Mouse (Mus musculus): ENCODE measurements around the gene Catspere2. TPM values are rescaled to one million over a fixed set of nuclear protein-coding genes. Genes with fewer than 3 reads are reported as not detected.
"Not testable (repeated sequence)": the region's sequence is repeated elsewhere in the genome, so short reads cannot be mapped to it uniquely, and the experiment has no call there.

Catspere2 gene
- total and polyA plus RNA-seq, 2 experiments from 2014 or later = 0.42 to 0.45 TPM

DNA sequence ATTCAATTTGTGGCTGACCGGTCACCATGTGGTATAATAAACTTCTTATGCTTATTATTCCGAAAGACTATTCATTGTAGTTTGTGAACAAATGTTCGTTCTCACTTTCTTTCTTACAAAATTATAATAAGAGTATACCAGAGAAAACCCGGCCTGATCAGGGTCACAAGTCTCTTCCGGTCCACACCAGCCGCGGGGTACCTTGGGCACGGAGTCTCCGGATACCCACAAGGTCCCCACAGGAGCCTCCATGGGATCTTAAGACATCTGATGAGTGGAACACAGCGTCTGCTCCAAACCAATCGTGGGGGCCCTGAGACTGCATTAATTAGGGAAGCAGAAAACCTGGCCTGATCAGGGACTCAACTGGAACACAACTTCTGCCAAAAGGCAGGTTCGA is 151.1 kb downstream of the Catspere2 start:
- TF ChIP-seq CTCF (IDR thresholded peaks at IDR 0.05; ENCODE audit: low read depth) = no peak
- no peak overlapping the region for H3K4me2 ChIP-seq (ENCODE audit: low read depth, low read length)
- no peaks in the 10 kb centered on the region for H3K36me3 ChIP-seq (ENCODE audit: insufficient read depth, low read length)
- ATAC-seq = no peak
- 95% methylated on average over 12 of the region's 12 CpGs for WGBS
- H3K27ac ChIP-seq = no peak overlapping the region
- H3K4me3 ChIP-seq (ENCODE audit: low read length) = no peak overlapping the region
- H3K9ac ChIP-seq (replicated peaks; ENCODE audit: low read length) = no peak overlapping the region
- no peaks in the 10 kb centered on the region for H3K4me1 ChIP-seq (ENCODE audit: insufficient read depth, low read length)
- no peaks in the 10 kb centered on the region for H3K27me3 ChIP-seq (ENCODE audit: insufficient read depth, low read length)
- no peak for DNase-seq (ENCODE audit: low spot score)
- no peaks in the 10 kb centered on the region for H3K9me3 ChIP-seq (ENCODE audit: low read length)

DNA sequence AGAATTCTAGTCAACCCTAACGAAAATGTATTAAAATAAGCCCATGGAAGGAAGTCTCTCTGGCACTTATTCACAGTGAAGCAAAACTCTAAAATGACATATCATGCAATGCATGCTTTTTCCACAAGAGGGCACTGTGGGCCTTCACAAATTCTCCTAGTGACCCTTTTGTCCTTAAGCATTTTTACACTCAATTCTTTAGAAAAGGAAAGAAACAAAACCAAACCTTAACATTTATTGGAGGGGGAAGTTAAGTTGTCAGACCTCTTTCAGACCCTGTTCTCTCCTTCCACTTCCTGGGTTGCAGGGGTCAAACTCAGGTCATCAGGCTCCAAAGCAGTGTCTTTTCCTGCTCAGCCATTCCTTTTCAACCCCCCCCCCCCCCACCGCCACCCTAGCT is 163.3 kb downstream of the Catspere2 start:
- not testable (repeated sequence) for H3K9me3 ChIP-seq (ENCODE audit: low read length); ATAC-seq; H3K36me3 ChIP-seq (ENCODE audit: insufficient read depth, low read length); H3K27me3 ChIP-seq (ENCODE audit: insufficient read depth, low read length); H3K4me2 ChIP-seq (ENCODE audit: low read depth, low read length); H3K27ac ChIP-seq; H3K9ac ChIP-seq (replicated peaks; ENCODE audit: low read length); H3K4me1 ChIP-seq (ENCODE audit: insufficient read depth, low read length); H3K4me3 ChIP-seq (ENCODE audit: low read length)
- peak; percentile 59 for TF ChIP-seq CTCF (IDR thresholded peaks at IDR 0.05; ENCODE audit: low read depth)
- WGBS = 0% methylated on average over 1 of the region's 2 CpGs
- DNase-seq (ENCODE audit: low spot score) = peak; percentile 3

DNA sequence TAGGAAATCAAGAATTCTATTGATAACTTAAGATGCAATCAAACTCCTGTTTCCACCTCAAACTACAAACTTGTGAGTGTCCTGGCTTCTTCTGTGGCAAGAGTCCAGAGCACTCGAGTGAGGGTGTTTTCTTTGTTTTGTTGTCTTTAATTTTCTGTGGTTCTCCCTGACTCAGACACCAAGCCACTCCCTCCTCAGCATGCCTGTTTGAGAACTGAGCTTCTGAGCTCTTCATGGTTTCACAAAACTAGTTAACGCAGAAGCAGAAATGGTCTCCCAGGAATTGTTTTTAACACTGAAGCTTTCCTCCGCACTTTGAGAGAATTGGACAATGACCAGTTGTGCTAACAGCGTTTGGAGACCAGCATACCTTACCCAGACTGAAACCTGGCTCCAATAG is 163.7 kb downstream of the Catspere2 start:
- DNase-seq (ENCODE audit: low spot score); ATAC-seq: not testable (repeated sequence)
- WGBS = 42% methylated on average over 3 of the region's 4 CpGs

DNA sequence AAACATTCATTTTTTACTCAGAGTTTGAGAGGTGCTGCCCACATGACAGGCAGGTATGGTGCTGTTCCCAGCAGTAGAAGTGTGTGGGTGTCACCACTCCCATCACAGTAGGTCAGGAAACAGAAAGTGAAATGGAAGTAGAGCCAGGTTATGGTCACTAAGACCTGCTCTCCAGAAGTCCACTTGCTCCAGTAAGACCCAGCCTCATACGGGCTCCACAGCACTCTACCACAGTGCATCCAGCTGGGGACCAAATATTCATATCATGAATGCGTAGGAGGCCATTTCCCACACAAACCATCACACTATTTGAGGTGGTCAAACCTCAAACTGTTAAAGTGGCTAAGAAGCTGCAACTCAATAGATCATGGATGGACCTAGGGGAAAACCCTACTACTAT is 199.0 kb downstream of the Catspere2 start:
- TF ChIP-seq CTCF (IDR thresholded peaks at IDR 0.05; ENCODE audit: low read depth) = no peak
- DNase-seq (ENCODE audit: low spot score) (no peak), ATAC-seq (no peak)
- Histone ChIP-seq H3K4me2 (ENCODE audit: low read depth, low read length) (no peak overlapping the region), H3K9me3 (ENCODE audit: low read length) (no peaks in the 10 kb centered on the region), H3K9ac (replicated peaks; ENCODE audit: low read length) (no peak overlapping the region), H3K4me1 (ENCODE audit: insufficient read depth, low read length) (no peaks in the 10 kb centered on the region), H3K27me3 (ENCODE audit: insufficient read depth, low read length) (no peaks in the 10 kb centered on the region), H3K4me3 (ENCODE audit: low read length) (no peak overlapping the region), H3K27ac (no peak overlapping the region), H3K36me3 (ENCODE audit: insufficient read depth, low read length) (no peaks in the 10 kb centered on the region)
- WGBS = 90% methylated on average over 2 of the region's 2 CpGs

More for the DNA sequence above, 163.7 kb downstream of the Catspere2 start:
- not testable (repeated sequence) for H3K27me3 ChIP-seq (ENCODE audit: insufficient read depth, low read length); H3K9ac ChIP-seq (replicated peaks; ENCODE audit: low read length); H3K9me3 ChIP-seq (ENCODE audit: low read length); H3K27ac ChIP-seq; H3K4me1 ChIP-seq (ENCODE audit: insufficient read depth, low read length); H3K4me2 ChIP-seq (ENCODE audit: low read depth, low read length); H3K4me3 ChIP-seq (ENCODE audit: low read length); H3K36me3 ChIP-seq (ENCODE audit: insufficient read depth, low read length)

DNA sequence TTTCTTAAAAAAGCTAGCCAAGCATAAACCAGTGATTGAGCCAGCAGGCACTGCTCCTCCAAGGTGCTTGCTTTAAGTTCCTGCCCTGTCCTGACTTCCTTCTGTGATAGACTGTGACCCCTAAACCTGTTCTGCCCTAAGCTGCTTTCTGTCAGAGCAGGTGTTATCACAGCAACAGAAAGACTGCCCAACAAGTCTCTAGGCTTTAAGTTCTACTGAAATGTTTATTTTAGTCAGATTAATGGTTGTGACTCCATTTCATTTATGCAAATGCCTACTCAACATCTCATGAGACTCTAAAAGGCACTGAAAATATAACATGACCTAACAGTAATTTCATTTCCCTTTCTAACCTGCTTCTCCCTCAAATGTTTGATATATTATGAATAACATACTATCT is 202.4 kb downstream of the Catspere2 start:
- ATAC-seq (no peak), DNase-seq (ENCODE audit: low spot score) (no peak)
- Histone ChIP-seq H3K27me3 (ENCODE audit: insufficient read depth, low read length) (no peaks in the 10 kb centered on the region), H3K9me3 (ENCODE audit: low read length) (no peaks in the 10 kb centered on the region), H3K4me1 (ENCODE audit: insufficient read depth, low read length) (peaks cover 6% of the 10 kb centered on the region; the same call in 1 of the 2 replicates), H3K4me3 (ENCODE audit: low read length) (no peak overlapping the region), H3K27ac (no peak overlapping the region), H3K4me2 (ENCODE audit: low read depth, low read length) (no peak overlapping the region), H3K36me3 (ENCODE audit: insufficient read depth, low read length) (no peaks in the 10 kb centered on the region), H3K9ac (replicated peaks; ENCODE audit: low read length) (no peak overlapping the region)
- no peak for TF ChIP-seq CTCF (IDR thresholded peaks at IDR 0.05; ENCODE audit: low read depth)

DNA sequence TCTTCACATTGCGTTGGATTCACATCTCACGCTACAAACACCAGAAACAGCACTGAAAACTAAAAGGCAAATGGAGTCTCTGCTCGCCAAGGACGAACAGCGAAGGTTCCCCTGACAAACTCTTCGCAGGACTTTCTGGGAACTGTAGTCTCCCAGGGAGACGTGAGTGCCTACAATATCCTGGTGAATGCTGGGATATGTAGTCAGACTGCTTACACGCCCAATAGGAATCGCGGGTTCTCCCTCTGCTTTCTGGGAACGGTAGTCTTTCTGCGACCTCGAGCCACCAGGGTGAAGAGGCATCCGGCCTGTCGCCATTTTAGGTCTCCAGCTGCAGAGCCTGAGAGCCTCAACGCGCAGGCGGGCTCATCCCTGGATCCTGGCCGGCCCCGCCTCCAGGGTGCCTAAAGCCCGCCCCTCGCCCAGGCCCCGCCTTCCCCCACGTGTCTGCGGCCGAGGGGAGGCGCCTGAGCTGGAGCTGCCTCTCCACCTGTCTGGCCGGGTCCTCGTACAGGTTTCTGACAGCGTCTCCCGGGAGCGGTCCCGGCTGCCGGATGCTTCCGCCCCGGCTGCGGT is 204.1 kb downstream of the Catspere2 start, which contains the start of gene Desi2:
TSS of gene Desi2 (plus strand) at position 202 of the 576 bp plus-strand sequence.
- H3K27me3 ChIP-seq (ENCODE audit: insufficient read depth, low read length); H3K9me3 ChIP-seq (ENCODE audit: low read length); H3K36me3 ChIP-seq (ENCODE audit: insufficient read depth, low read length); H3K4me1 ChIP-seq (ENCODE audit: insufficient read depth, low read length): not testable (repeated sequence)
- Histone ChIP-seq H3K4me3 (ENCODE audit: low read length) (peak within 1 kb of the TSS; percentile 55), H3K27ac (peak within 1 kb of the TSS; percentile 86), H3K4me2 (ENCODE audit: low read depth, low read length) (peak within 1 kb of the TSS; percentile 69), H3K9ac (replicated peaks; ENCODE audit: low read length) (peak within 1 kb of the TSS; percentile 53)
- peak; percentile 98 for DNase-seq (ENCODE audit: low spot score)
- peak; percentile 22; the same call in 1 of the 2 replicates for TF ChIP-seq CTCF (IDR thresholded peaks at IDR 0.05; ENCODE audit: low read depth)
- peak; percentile 100 for ATAC-seq
- WGBS = under 1% methylated on average over 29 of the region's 37 CpGs

DNA sequence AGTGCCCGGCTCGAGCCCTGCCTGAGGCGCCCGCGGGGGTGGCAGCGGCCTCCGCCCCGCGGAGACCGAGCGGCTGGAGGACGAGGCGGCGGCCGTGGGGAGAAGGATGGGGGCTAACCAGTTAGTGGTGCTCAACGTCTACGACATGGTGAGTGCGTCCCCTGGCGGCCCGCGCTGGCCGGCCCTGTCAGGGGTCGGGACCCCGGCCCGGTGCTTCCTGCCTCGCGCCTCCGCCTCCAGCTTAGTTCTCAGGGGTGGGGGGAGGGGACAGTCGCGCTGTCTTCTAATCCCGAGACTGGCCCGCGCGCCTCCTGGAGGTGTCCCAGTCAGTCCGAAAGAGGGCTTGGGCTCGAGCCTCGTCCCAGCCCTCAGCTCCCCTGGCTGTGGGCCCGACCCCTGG is 204.6 kb downstream of the Catspere2 start:
- Histone ChIP-seq H3K4me2 (ENCODE audit: low read depth, low read length) (peak overlapping the region; percentile 45), H3K27ac (peak overlapping the region; percentile 86), H3K4me3 (ENCODE audit: low read length) (peak overlapping the region; percentile 55), H3K9ac (replicated peaks; ENCODE audit: low read length) (peak overlapping the region; percentile 53)
- not testable (repeated sequence) for H3K9me3 ChIP-seq (ENCODE audit: low read length); H3K27me3 ChIP-seq (ENCODE audit: insufficient read depth, low read length); H3K4me1 ChIP-seq (ENCODE audit: insufficient read depth, low read length); H3K36me3 ChIP-seq (ENCODE audit: insufficient read depth, low read length)
- 0% methylated on average over 20 of the region's 38 CpGs for WGBS
- ATAC-seq = 0 out of 2 replicates have a peak, but pooled peaks have one; percentile 71
- TF ChIP-seq CTCF (IDR thresholded peaks at IDR 0.05; ENCODE audit: low read depth) = peak; percentile 22; the same call in 1 of the 2 replicates
- peak; percentile 55 for DNase-seq (ENCODE audit: low spot score)
